Comparison of ENCODE assay signal across 9 mouse cellular contexts in the genomic region with DNA sequence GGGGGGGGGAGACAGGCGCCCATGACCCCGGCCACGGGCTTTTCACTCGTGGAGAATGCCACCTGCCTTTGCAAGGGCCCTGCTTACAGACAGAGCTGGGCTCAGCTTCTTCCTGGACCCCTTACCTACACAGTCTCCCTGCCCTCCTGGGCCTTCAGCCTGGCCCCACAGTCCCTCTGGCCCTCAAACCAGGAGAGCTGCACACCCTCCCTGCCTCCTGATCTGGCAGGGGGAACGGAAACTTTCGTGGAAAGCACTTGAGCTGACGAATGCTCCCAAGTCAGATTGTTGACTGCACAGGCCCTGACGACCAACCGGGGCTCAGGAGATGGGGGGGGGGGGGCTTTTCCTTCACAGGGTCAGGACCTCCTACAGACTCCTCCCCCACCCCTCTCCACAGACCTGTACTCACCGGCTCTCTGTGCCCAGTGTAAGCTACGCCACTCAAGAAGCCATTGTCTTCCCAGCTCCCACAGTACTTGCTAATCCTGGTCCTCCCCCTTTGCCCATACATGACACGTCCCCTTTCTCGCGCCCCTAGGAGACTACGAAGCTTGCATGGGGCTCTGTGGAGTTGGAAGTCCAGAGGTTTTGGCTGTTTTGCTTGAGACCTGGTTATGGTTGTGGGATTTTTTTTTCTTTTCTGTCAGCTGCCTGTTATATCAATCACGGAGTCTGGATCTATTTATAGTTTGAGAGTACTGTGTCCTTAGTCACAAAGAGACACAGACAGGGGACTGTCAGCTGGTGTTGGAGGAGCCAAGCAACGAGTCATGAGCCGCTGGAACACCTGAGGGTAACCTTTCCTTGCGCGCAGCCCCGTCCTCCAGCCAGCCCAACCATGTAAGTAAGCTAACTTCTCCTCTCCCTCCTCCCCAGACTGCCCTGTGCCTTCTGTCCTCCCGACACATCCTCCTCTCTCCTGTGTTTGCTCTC. TPM values are rescaled to one million over a fixed set of nuclear protein-coding genes. Genes with fewer than 3 reads are reported as not detected.
DNase-seq lines count a peak whose midpoint lies in the region; ATAC-seq lines count a peak whose summit lies in the region.
"Had no signal": no experiment of that assay in that cellular context is flagged by ENCODE, and none has a peak within 500 bp of the region (broad histone marks: within the 10 kb centered on the region; RNA-seq: fewer than 3 reads in every experiment).

A gene (plus strand): TSS at position 422 of the 936 bp plus-strand sequence.

- H3K4me1 ChIP-seq in kidney, embryonic 14.5 days (ENCODE audit: control insufficient read depth, insufficient read depth, low read length), result no peaks in the 10 kb centered on the region
- peaks cover 6% of the 10 kb centered on the region; the same call in 1 of the 2 replicates for H3K4me1 ChIP-seq in hindbrain, embryonic 11.5 days (replicated peaks; ENCODE audit: control insufficient read depth, insufficient read depth, low read length)
- H3K4me1 ChIP-seq in midbrain, embryonic 14.5 days (ENCODE audit: control insufficient read depth, insufficient read depth, low read length), result peaks cover 32% of the 10 kb centered on the region

- peaks cover 3% of the 10 kb centered on the region; the same call in 1 of the 2 replicates for H3K27me3 ChIP-seq in kidney, embryonic 14.5 days (ENCODE audit: control insufficient read depth, insufficient read depth, low read length)
- H3K27me3 ChIP-seq in hindbrain, embryonic 11.5 days (ENCODE audit: control insufficient read depth, insufficient read depth, low read length), result 0 out of 2 replicates have a peak, but pooled peaks cover 2% of the 10 kb centered on the region
- 0 out of 2 replicates have a peak, but pooled peaks cover 3% of the 10 kb centered on the region for H3K27me3 ChIP-seq in midbrain, embryonic 14.5 days (ENCODE audit: control insufficient read depth, insufficient read depth, low read length)

- 0 out of 2 replicates have a peak, but pooled peaks have one; percentile 46 for ATAC-seq in kidney, embryonic 14.5 days (ENCODE audit: low FRiP score, low TSS enrichment)
- ATAC-seq in hindbrain, embryonic 11.5 days (ENCODE audit: low FRiP score), result 0 out of 2 replicates have a peak, but pooled peaks have one; percentile 49
- no peak; the same call in 1 of the 2 replicates for ATAC-seq in midbrain, embryonic 14.5 days (ENCODE audit: low FRiP score, low TSS enrichment)
- ATAC-seq: CD4-positive, CD25-positive, alpha-beta regulatory T cell, adult 4 months had no signal

- WGBS in kidney, embryonic 14.5 days, result 36% methylated on average over 22 of the region's 22 CpGs
- 32% methylated on average over 22 of the region's 22 CpGs for WGBS in hindbrain, embryonic 11.5 days
- WGBS in midbrain, embryonic 14.5 days, result 28% methylated on average over 22 of the region's 22 CpGs

- no peak within 1 kb of the TSS for H3K27ac ChIP-seq in kidney, embryonic 14.5 days (ENCODE audit: low read depth, low read length)
- no peak within 1 kb of the TSS for H3K27ac ChIP-seq in hindbrain, embryonic 11.5 days (ENCODE audit: low read depth, low read length)
- H3K27ac ChIP-seq in midbrain, embryonic 14.5 days (replicated peaks; ENCODE audit: low read depth, low read length), result no peak within 1 kb of the TSS

- no peak for DNase-seq in kidney, postnatal 14 days
- DNase-seq in gastrocnemius, postnatal 10 days, result peak; percentile 26
- no peak for DNase-seq in hindbrain, embryonic 11.5 days (ENCODE audit: low spot score)
- DNase-seq in midbrain, embryonic 14.5 days, result peak; percentile 47
- DNase-seq in adrenal gland, postnatal 4 days (ENCODE audit: low spot score in 2 of 2), result no peak
- DNase-seq in cerebellum, postnatal 14 days, result no peak
- no peak for DNase-seq in layer of hippocampus, adult 11-12 months (ENCODE audit: low spot score)

- H3K4me3 ChIP-seq in kidney, embryonic 14.5 days (ENCODE audit: low read length), result no peak within 1 kb of the TSS
- no peak within 1 kb of the TSS for H3K4me3 ChIP-seq in hindbrain, embryonic 11.5 days (ENCODE audit: low read depth, low read length)
- no peak within 1 kb of the TSS for H3K4me3 ChIP-seq in midbrain, embryonic 14.5 days (replicated peaks; ENCODE audit: low read depth, low read length)

- H3K4me2 ChIP-seq in kidney, embryonic 14.5 days (replicated peaks; ENCODE audit: low read depth, low read length), result no peak within 1 kb of the TSS
- no peak within 1 kb of the TSS for H3K4me2 ChIP-seq in hindbrain, embryonic 11.5 days (replicated peaks; ENCODE audit: low read depth, low read length)
- H3K4me2 ChIP-seq in midbrain, embryonic 14.5 days (ENCODE audit: low read length), result no peak within 1 kb of the TSS

- H3K36me3 ChIP-seq in kidney, embryonic 14.5 days (ENCODE audit: control insufficient read depth, insufficient read depth, low read length), result no peaks in the 10 kb centered on the region
- no peaks in the 10 kb centered on the region for H3K36me3 ChIP-seq in hindbrain, embryonic 11.5 days (ENCODE audit: control insufficient read depth, insufficient read depth, low read length)
- H3K36me3 ChIP-seq in midbrain, embryonic 14.5 days (ENCODE audit: control insufficient read depth, insufficient read depth, low read length), result no peaks in the 10 kb centered on the region

- H3K9ac ChIP-seq in kidney, embryonic 14.5 days (ENCODE audit: low read depth, low read length), result no peak within 1 kb of the TSS
- no peak within 1 kb of the TSS for H3K9ac ChIP-seq in hindbrain, embryonic 11.5 days (ENCODE audit: low read depth, low read length)
- no peak within 1 kb of the TSS for H3K9ac ChIP-seq in midbrain, embryonic 14.5 days (replicated peaks; ENCODE audit: low read length)

- no peaks in the 10 kb centered on the region for H3K9me3 ChIP-seq in kidney, embryonic 14.5 days (ENCODE audit: control insufficient read depth, low read length)
- H3K9me3 ChIP-seq in hindbrain, embryonic 11.5 days (ENCODE audit: control insufficient read depth, low read length), result no peaks in the 10 kb centered on the region
- H3K9me3 ChIP-seq in midbrain, embryonic 14.5 days (ENCODE audit: control insufficient read depth, low read length), result no peaks in the 10 kb centered on the region

RNA-seq across cellular contexts. Expression of the gene that starts here (rescaled TPM):
- 0.14 and 0.15 TPM in 2 replicates for polyA plus RNA-seq in kidney, embryonic 14.5 days (2014; fragmentation: Nextera tagmentation; extraction: Ambion mirVana)
- 1 to 10 TPM; 1.9 TPM for total RNA-seq in gastrocnemius, postnatal 10 days (2021)
- 0.78 and 0.91 TPM in 2 replicates for polyA plus RNA-seq in hindbrain, embryonic 11.5 days (2014; fragmentation: Nextera tagmentation; extraction: Ambion mirVana)
- 7.3 and 9.8 TPM in 2 replicates for polyA plus RNA-seq in midbrain, embryonic 14.5 days (2014; fragmentation: Nextera tagmentation; extraction: Ambion mirVana)
- 1 to 10 TPM in 1 of 2 experiments, under 1 TPM in 1; 0.42 to 1.0 TPM for total RNA-seq in adrenal gland, postnatal 4 days (2021)
- polyA plus RNA-seq: CD4-positive, CD25-positive, alpha-beta regulatory T cell, adult 4 months had no signal

Comparison
In these comparisons a context has a peak if more than half of its experiments do, and no peak if none do; other contexts are left out.
1. Peak in ATAC-seq in kidney, embryonic 14.5 days; RNA of the gene not detected or under 1 TPM.
2. Peak in ATAC-seq in hindbrain, embryonic 11.5 days; RNA of the gene not detected or under 1 TPM.
3. DNase-seq: peak in gastrocnemius, postnatal 10 days (single experiment) and midbrain, embryonic 14.5 days (single experiment); none in kidney, postnatal 14 days (single experiment), hindbrain, embryonic 11.5 days (single experiment), adrenal gland, postnatal 4 days (0 of 2), cerebellum, postnatal 14 days (0 of 2) and layer of hippocampus, adult 11-12 months (single experiment).